Mouse (Mus musculus) adipocyte (in vitro differentiated cells): ENCODE data around the gene Fdxacb1.

ENCODE experiments used
- DNase-seq: peaks from one replicate; pipeline ENCODE4 v3.0.0-alpha.2; 2016; ENCODE audit warnings: low spot score

The Fdxacb1 gene

DNA sequence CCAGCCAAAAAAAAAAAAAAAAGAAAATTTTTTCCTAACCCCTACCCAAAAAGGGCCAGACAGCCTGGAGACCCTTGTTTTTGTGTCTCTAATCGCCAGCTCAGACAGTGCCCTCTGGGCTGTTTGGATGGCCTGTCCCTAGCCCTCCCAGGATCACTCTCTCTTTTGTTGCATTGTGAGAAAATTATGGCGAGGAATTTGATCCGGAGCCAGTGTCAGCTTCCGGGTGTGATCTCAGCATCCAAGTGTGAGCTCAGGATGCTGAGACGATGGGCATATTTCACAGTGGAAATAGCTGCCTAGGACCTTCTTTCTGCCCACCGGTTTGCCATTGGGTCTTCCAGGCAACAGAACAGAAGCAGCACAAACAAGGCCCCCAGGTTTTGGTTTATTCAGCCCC, 17.3 kb upstream of the Fdxacb1 start:
- no peak for DNase-seq

DNA sequence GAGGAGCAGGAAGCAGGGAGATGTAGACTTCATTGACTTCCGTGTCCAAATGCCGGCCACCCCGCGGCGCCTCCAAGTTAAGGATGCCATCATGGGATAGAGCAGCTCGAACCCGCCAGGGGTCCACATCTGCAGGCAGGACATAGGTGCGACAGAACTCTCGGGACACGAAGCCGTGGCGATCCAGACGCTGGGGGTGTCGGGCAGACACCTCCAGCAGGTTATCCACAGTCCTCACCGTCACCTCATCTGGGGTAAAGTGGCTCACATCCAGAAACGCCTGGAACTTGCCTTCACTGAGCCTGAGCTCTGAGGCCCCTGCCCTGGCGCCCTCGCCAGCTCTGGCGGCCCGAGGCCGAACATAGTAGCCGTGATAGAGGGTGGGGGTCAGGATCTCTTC, 16.7 kb upstream of the Fdxacb1 start, which contains the start of gene Cryab:
TSS of gene Cryab (plus strand) at position 3 of the 400 bp plus-strand sequence.
- no peak for DNase-seq

DNA sequence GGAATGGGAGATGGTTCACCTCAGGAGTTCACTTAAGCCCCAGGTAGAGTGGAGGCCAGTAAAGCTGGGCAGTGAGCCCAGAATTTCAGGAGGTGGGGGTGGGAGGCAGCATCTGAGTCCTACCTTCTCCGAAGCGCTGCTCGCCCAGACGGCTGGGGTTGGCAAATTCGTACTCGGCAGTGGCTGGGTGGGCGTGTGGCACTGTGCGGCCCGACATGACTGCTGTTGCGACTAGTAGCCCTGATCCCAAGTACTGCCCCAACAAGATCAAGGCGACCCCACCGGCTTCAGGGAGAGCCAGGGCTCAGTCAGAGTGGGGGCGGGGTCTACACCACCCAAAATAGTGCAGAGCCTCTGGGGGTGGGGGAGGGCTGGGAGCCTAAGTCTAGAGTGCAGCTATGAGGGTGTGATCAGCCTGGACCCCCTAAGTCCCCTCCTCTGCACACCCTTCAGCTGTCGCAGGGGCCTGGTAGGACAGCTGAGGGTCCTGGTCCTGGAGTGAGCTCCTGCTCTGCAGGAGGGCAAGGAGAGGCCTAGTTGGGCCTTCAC, 15.9 kb upstream of the Fdxacb1 start, which contains the start of gene Hspb2:
TSS of gene Hspb2 (minus strand) at position 301 of the 549 bp plus-strand sequence.
- no peak for DNase-seq

DNA sequence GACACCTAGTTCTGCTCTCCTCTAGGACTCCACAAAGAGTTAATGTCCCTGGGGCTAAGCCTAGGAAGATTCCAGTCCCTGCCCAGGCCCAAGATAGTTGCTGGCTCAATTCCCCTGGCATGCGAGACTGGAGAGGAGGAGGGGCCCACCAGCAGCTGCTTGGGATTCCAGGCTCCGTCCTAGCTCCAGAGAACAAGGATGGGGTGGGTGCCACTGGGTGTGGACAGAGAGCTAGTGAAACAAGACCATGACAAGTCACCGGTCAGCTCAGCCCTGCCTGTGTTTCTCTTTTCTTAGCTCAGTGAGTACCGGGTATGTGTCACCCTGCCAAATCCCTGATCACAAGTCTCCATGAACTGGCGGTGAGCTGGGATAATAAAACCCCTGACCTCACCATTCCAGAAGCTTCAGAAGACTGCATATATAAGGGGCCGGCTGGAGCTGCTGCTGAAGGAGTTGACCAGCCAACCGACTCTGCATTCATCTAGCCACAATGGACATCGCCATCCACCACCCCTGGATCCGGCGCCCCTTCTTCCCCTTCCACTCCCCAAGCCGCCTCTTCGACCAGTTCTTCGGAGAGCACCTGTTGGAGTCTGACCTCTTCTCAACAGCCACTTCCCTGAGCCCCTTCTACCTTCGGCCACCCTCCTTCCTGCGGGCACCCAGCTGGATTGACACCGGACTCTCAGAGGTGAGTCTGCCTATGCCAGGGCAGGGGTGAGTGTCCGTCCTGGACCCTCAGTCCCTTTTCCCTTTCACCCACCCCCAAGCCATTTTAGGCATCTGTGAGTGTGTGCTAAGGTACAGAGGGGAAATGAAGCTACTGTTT, 15.0 kb upstream of the Fdxacb1 start:
- peak; percentile 88 for DNase-seq

DNA sequence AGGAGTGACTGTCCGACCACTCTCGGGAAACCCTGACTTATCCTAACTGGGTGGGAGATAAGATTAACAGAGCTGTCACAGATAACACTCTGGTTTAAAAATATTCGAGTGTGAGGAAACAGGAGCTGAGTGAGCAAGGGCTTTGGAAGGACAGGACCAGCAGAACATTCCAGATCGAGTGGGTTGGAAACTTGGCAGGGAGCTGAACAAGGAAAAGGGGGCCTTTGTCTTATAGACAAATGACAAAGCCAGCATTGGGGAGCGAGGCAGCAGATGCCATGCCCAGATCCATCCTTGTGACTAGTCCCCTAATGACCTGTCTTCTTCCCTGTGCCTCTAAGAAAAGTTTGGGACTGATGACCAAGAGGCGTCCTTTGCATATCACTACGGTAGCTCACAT, 14.1 kb upstream of the Fdxacb1 start:
- DNase-seq, result no peak

DNA sequence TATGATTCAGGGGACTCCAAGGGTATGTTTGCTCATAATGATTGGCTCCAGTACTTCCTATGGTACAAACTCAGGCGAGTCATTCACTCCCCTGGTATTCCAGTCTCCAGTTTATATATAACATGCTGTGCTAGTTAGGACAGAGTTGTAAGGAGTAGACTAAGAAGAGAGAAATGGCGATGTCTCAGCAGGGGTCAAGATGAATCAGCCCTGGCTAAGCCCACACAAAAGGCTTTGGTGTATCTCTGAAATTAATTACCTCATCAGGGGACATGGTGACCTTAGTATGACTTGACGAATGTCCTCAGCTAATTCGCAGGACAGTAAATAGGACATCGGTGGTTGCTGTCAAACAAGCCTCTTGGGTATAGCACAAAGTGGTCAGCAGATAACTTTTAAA, 11.3 kb upstream of the Fdxacb1 start:
- no peak for DNase-seq

DNA sequence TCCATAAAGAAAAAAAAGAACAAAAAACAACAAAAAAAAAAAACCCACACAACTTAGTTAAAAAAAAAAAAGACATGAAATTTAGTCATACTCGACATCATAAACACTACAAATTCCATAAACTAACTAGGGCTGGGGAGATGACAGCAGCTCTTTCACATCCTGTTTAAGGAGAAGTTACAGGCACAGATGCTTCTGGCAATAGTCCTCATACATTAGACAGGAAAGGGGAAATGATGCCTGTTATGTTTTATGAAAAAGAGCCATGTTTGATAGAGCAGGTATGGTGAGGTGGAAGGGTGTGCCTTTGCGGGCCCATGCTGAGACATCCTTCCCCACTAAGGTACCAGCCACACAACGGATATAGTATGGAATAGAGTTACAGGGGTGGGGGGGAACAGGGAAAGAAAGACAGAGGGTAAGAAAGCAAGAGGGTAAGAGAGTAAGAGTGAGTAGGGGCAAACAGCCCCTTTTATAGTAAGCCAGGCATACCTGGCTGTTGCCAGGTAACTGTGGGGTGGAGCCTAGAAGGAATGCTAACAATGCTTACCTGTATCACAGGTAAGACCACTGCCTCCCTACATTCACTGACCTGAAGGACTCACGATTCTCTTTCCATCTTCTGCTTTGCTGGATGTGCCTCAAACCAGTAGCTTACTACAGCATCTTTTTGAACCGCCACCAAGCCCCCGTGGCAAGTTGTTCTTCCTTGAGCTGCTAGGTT, 6.4 kb upstream of the Fdxacb1 start:
- DNase-seq, result no peak

DNA sequence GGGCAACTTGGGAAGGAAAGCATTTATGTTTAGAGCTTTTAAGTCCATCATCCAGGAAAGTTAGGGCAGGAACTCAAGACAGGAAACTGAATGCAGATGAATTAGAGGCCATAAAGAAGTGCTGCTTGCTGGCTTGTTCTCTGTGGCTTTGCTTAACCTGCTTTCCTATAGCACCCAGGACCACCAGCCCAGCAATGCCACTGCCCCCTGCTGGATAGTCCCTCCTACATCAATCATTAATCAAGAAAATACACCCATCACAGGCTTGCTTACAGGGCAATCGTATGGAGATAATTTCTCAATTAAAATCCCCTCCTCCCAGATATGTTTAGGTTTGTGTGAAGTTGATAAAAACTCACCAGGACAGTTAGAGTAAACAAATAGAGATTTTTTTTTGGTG, 4.7 kb upstream of the Fdxacb1 start:
- peak; percentile 29 for DNase-seq

DNA sequence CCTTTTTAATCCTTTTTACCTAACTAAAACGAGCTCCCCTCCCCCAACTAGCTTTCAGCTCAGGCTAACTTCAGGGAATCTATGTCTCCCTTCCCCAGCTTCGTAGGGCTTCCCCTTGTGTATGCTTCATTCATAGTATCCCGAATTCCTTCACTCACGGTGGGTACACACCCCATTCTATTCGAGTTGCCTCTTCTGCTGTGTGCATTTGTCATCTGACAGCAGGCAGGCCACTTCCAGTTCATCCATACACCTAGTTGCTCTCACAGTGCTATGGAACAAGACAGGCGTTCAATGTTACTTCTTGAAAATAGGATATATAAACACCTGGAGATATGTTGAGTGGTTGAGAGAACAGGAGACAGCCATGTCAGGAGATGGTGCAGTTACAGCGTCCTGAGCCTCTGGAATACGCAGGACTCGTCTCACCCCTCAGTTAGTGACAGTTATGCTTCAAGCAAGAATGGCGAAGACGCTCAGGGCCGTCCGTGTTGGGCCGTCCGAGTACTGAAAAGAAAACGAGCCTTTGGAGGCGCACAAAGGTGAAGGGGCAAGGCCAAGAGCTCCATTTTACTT, 417 bp upstream of the Fdxacb1 start:
- DNase-seq, result no peak

DNA sequence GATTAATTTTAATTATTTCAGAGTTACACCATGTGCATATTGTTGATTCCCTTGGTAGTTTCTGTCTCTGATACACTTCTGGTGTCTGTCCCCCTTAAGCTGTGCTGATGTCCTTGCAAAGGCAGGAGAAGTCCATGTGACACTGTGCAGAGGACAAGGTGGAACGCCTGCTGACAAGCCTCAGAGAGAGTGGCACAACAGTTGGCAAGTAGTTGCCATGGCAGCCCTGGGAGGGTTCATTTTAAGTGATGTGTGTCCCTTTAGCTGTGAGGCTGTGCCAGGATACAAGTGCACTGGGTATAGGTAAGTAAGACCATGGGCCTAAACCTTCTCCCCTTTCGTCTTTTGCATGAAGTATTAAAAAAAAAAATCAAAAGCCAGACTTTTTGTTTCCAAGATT, 2.0 kb downstream of the Fdxacb1 start:
- no peak for DNase-seq

DNA sequence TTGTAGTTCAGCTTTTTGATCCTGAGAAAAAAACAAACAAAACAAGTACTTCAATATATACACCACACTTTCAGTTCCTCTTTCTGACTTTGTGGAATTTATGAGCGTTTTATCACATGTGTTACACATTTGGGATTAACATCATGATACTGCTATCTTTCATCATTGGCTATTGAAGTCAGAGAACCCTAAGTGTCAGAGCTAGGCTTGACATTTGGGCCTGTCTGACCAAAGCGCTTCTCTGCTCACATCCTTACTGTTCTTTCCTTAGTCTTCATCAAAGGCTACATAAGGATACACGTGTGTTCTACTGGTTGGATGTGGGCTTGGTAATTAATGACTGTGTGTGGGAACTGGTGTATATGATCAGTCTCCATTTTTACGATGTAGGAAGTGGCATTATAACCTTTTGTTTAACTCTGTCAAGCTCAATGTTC, 6.0 kb downstream of the Fdxacb1 start:
- DNase-seq, result no peak

DNA sequence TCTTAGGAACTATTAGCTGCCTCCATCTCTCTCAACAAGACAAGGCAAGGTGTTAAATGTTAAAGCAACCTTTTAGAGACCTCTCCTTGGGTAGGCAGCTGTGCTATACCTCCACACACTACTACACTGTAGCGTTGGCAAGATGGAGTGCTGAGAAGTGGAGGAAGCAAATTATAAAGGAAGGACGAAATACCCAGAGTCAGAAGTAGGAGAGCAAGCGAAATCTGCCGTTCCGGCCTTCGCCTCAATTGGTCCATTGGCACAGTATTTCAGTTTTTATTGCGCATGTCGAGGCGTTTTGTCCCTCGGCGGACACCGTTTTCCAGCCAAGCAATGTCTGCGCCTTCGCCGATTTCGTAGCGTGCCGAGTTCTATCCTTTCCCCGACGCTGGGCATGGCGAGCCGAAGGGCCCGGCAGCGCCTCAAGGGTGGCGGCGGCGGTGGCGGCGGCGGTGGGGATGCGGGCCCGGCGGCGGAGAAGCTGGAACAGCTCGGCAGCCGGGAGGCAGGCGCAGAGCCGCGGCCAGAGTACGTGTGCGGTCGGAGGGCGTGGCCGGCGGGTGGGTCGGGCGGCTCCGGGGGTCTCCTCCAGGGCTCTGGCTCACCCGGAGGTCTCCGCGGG, 7.1 kb downstream of the Fdxacb1 start, which contains the start of the genes Alg9 and 1110032A03Rik:
TSS of gene Alg9 (plus strand) at position 29 of the 622 bp plus-strand sequence.
TSS of gene 1110032A03Rik (minus strand) at position 530 of the 622 bp plus-strand sequence.
- peak; percentile 86 for DNase-seq

DNA sequence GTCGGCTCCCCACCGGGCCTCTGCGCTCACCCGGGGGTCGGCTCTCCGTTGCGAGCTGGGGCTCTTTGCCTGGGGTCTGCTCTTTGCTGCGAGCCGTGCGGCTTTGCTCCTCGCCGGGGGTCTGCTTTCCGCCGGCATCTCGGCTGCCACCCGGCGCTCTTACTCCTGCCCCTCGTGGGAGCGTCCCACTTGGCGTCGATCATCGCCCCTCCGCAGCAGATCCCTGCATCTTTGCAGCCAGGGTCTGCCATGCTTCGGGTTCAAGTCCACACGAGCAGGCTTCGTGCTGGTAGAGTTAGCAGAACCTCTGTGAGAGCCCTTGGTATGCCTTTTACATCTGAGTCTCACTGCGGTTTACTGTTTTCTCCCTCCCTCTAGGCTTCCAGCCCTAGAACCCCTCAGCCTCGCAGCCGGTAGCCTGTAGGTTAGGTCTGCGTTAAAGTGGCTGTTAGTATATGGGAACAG, 7.7 kb downstream of the Fdxacb1 start:
- no peak for DNase-seq

DNA sequence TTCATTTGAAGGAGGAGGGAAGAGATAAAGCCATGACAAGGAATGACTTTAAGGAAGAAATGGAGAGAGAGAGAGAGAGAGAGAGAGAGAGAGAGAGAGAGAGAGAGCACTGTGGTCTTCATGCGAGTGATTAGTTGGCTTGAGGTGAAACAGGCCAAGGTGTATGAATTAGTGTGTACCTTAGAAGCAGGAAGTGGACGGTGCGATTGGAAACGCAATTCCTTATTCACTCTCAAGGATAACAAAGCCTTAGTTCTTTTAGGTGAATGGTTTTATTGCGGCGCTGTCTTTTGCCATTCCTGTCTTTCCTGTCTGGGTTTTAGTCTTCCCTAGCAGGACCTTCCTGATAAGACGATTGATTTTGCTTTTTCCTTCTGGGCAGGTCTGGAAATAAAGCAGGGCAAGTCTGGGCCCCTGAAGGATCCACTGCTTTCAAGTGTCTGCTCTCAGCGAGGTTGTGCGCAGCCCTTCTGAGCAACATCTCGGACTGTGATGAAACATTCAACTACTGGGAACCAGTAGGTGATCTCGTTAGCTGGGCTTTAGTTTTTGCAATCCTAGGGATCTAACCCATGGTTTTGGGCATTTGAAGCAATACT, 8.2 kb downstream of the Fdxacb1 start:
- DNase-seq, result no peak

DNA sequence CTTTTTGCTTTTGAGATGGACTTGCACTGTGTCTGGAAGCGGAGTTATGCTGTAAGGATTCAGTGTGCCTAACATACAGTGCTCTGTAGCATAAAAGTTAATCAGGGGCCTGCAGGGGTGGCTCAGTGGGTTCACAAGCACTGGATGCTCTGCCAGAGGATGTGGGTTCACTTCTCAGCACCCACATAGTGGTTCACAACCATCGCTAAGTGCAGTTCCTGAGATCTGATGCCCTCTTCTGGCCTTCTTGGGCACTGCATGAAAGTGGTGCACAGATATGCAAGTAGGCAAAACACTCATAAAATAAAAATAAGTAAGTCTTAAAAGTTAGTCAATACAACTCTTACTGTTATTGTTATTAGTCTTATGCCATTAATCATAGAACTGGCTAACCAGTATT, 14.1 kb downstream of the Fdxacb1 start:
- DNase-seq, result peak; percentile 38

DNA sequence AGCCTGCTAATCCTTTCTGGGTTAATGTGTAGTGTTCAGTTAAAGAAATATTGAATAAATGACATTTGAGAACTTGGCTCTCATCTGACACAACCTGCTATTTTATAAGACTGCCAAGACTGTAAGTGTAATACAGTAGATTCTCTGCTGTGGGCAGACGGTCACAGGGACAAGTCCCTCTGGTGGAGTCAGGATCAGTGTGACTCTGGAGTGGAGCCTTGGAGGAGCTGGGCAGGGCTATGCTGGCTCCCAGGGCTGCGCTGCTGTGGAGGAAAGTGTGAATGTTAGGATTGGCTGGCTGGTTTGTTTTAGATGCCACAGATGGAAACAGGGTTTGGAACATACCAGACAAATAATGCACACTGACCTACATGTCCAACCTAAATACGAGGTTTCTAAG, 27.2 kb downstream of the Fdxacb1 start:
- peak; percentile 64 for DNase-seq

DNA sequence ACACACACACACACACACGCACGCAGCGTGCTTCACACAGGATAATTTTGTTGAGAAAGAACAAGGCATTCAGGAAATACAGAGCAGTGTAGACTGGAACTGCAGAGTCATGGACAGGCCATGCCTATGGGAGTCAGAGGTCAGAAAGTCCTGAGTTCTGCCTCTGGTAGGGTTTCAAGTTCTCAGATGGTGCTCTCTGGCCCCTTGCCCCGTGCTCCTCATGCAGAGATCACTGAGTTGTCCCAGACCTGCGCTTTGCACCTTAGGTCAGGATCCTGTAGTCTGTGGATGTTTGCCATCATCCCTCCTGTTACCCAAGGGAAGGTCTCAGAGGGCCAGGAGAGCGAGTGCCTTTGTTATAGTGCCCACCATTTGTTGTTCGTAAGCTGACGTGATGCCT, 28.7 kb downstream of the Fdxacb1 start:
- DNase-seq, result peak; percentile 71

DNA sequence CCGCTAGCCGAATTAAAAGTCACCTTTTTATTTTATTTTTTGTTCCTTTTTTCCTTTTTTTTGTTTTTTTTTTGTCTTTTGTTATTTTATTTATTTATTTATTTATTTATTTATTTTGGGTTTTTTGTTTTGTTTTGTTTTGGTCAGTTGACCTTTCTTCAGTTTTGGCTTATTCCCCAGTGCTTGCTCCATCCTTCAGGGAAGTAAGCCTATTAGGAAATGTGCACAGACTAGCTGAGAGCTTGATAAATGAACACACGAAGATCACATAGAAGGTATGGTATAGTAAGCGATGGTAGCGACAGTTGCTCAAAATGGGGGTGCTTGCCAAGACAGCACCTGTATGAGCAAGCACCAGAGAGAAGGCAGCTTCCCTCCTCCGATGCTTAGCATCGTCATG, 29.6 kb downstream of the Fdxacb1 start:
- DNase-seq, result peak; percentile 84

DNA sequence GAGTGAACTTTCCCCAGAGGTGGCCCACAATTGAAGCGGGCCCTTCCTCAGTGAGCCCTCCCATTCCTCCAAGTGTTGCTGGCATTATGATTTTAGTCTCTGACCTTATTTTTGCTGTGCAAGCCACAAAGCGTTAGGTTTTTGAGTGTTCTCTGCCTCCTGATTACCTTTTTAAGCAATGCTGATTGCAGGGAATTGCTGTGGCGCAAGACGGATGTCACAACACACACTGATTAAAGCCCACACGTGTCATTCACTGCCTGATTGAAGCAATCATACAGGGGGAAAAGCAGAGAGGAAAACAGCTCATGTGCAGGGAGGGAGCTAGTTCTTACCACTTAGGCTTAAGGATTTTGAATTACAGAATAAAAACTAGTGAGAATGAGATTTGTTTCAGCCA, 30.3 kb downstream of the Fdxacb1 start:
- DNase-seq, result peak; percentile 66

DNA sequence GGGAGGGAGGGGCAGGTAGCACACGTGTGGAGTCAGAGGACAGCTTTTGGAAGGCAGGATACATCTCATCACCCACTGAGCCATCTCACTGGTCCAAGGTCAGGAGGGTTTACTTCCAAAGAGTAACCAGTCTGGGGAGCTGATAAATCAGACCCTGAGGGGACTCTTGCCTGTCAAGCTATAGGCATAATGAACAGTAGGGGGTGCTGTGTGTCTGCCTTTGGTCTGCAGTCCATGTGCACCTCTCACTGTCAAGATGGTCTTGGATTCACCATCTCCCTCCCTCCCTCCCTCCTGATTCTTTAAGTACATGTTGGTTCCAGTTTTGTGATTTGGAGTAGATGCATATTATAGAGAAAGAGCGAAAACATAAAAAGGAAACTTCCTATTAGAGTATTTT, 32.9 kb downstream of the Fdxacb1 start:
- DNase-seq, result peak; percentile 79

DNA sequence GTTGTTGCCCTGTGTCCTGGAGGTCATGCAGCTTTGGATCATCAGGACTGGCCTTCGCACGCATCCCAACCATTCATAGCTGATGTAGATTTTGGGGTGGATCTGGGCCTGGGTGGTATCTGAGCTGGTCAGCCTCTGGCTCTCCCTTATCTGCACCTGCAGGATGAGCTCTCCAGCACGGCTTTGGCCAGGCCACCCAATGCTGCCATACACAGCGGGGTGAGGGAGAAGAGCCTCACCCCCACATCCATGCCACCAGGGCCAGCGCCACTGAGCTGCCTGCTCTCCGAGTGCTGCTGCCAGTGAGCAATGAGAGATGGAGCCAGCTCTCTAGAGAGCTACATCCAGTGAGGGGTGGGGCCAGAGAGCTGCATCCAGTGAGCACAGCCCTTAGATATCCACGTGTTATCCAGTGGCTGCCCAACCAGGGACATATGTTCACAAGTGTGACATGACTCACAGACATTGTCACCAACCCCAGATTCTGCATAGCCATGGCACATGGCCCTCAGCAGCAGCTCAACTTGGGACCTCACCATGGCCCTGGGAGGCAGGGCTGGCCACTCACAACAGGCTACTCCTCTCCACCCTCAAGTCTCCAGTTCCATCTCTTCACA, 35.1 kb downstream of the Fdxacb1 start:
- DNase-seq, result no peak
